Mouse (Mus musculus): ENCODE measurements around the gene Usp48. TPM values are rescaled to one million over a fixed set of nuclear protein-coding genes. Genes with fewer than 3 reads are reported as not detected.
"Not testable (repeated sequence)": the region's sequence is repeated elsewhere in the genome, so short reads cannot be mapped to it uniquely, and the experiment has no call there.

Usp48 gene
- polyA plus RNA-seq, 1 experiment from 2014 or later = 39.5 TPM

GRCm38 (mm10) chr4:137577486-137577885, 16.1 kb upstream of the Usp48 start:
- Histone ChIP-seq H3K27ac (replicated peaks in 1 of 2; ENCODE audit: control insufficient read depth in 1 of 2, insufficient read depth in 1 of 2, low read depth in 2 of 2, low read length in 2 of 2) (no peak overlapping the region), H3K9me3 (ENCODE audit: control insufficient read depth, low read length) (no peaks in the 10 kb centered on the region), H3K36me3 (ENCODE audit: control insufficient read depth, insufficient read depth, low read length) (peaks cover 8% of the 10 kb centered on the region), H3K27me3 (ENCODE audit: control insufficient read depth, insufficient read depth, low read length) (peaks cover 15% of the 10 kb centered on the region), H3K4me3 (ENCODE audit: control insufficient read depth in 1 of 2, insufficient read depth in 1 of 2, low read depth in 1 of 2, low read length in 2 of 2) (no peak overlapping the region), H3K9ac (ENCODE audit: low read length) (no peak overlapping the region), H3K4me1 (ENCODE audit: control insufficient read depth in 2 of 2, insufficient read depth in 2 of 2, low read length in 2 of 2) (peaks cover 0 to 2% of the 10 kb centered on the region in 2 experiments; a peak in 2 of 4 replicates), H3K4me2 (ENCODE audit: low read length) (no peak overlapping the region)
- ATAC-seq (ENCODE audit: insufficient number of reproducible peaks, insufficient read depth, low FRiP score, low read depth) = no peak
- WGBS = 97% methylated on average over 12 of the region's 12 CpGs

GRCm38 (mm10) chr4:137578181-137578845, 15.2 kb upstream of the Usp48 start:
- Histone ChIP-seq H3K4me1 (ENCODE audit: control insufficient read depth in 2 of 2, insufficient read depth in 2 of 2, low read length in 2 of 2) (peaks cover 0 to 2% of the 10 kb centered on the region in 2 experiments; a peak in 2 of 4 replicates), H3K27me3 (ENCODE audit: control insufficient read depth, insufficient read depth, low read length) (peaks cover 15% of the 10 kb centered on the region), H3K36me3 (ENCODE audit: control insufficient read depth, insufficient read depth, low read length) (peaks cover 4% of the 10 kb centered on the region), H3K4me2 (ENCODE audit: low read length) (peak overlapping the region; percentile 61), H3K9ac (ENCODE audit: low read length) (peak overlapping the region; percentile 18; the same call in 1 of the 2 replicates), H3K4me3 (ENCODE audit: control insufficient read depth in 1 of 2, insufficient read depth in 1 of 2, low read depth in 1 of 2, low read length in 2 of 2) (peak overlapping the region; percentile 26 to 27), H3K9me3 (ENCODE audit: control insufficient read depth, low read length) (no peaks in the 10 kb centered on the region), H3K27ac (replicated peaks in 1 of 2; ENCODE audit: control insufficient read depth in 1 of 2, insufficient read depth in 1 of 2, low read depth in 2 of 2, low read length in 2 of 2) (no peak overlapping the region)
- peak; percentile 35; the same call in 1 of the 2 replicates for ATAC-seq (ENCODE audit: insufficient number of reproducible peaks, insufficient read depth, low FRiP score, low read depth)
- 3% methylated on average over 39 of the region's 39 CpGs for whole genome bisulfite sequencing

- peaks cover 0 to 2% of the 10 kb centered on the region in 2 experiments; a peak in 2 of 4 replicates for H3K4me1 ChIP-seq (ENCODE audit: control insufficient read depth in 2 of 2, insufficient read depth in 2 of 2, low read length in 2 of 2)
- H3K9ac ChIP-seq (ENCODE audit: low read length) = no peak overlapping the region
- 30% methylated on average over 4 of the region's 4 CpGs for WGBS
- H3K36me3 ChIP-seq (ENCODE audit: control insufficient read depth, insufficient read depth, low read length) = no peaks in the 10 kb centered on the region
- H3K27ac ChIP-seq (replicated peaks in 1 of 2; ENCODE audit: control insufficient read depth in 1 of 2, insufficient read depth in 1 of 2, low read depth in 2 of 2, low read length in 2 of 2) = no peak overlapping the region
- no peaks in the 10 kb centered on the region for H3K9me3 ChIP-seq (ENCODE audit: control insufficient read depth, low read length)
- peaks cover 15% of the 10 kb centered on the region for H3K27me3 ChIP-seq (ENCODE audit: control insufficient read depth, insufficient read depth, low read length)
- no peak overlapping the region for H3K4me2 ChIP-seq (ENCODE audit: low read length)
- no peak for ATAC-seq (ENCODE audit: insufficient number of reproducible peaks, insufficient read depth, low FRiP score, low read depth)
- H3K4me3 ChIP-seq (ENCODE audit: control insufficient read depth in 1 of 2, insufficient read depth in 1 of 2, low read depth in 1 of 2, low read length in 2 of 2) = no peak overlapping the region
Observed at GRCm38 (mm10) chr4:137579789-137580188, 13.8 kb upstream of the Usp48 start.

- 68% methylated on average over 2 of the region's 2 CpGs for WGBS
- Histone ChIP-seq H3K36me3 (ENCODE audit: control insufficient read depth, insufficient read depth, low read length) (no peaks in the 10 kb centered on the region), H3K27me3 (ENCODE audit: control insufficient read depth, insufficient read depth, low read length) (peaks cover 15% of the 10 kb centered on the region), H3K9me3 (ENCODE audit: control insufficient read depth, low read length) (no peaks in the 10 kb centered on the region), H3K4me1 (ENCODE audit: control insufficient read depth in 2 of 2, insufficient read depth in 2 of 2, low read length in 2 of 2) (peaks cover 0 to 2% of the 10 kb centered on the region in 2 experiments; a peak in 2 of 4 replicates), H3K4me2 (ENCODE audit: low read length) (no peak overlapping the region), H3K9ac (ENCODE audit: low read length) (no peak overlapping the region), H3K4me3 (ENCODE audit: control insufficient read depth in 1 of 2, insufficient read depth in 1 of 2, low read depth in 1 of 2, low read length in 2 of 2) (no peak overlapping the region), H3K27ac (replicated peaks in 1 of 2; ENCODE audit: control insufficient read depth in 1 of 2, insufficient read depth in 1 of 2, low read depth in 2 of 2, low read length in 2 of 2) (no peak overlapping the region)
- ATAC-seq (ENCODE audit: insufficient number of reproducible peaks, insufficient read depth, low FRiP score, low read depth) = no peak
Observed at GRCm38 (mm10) chr4:137580299-137580698, 13.3 kb upstream of the Usp48 start.

GRCm38 (mm10) chr4:137581815-137582214, 11.7 kb upstream of the Usp48 start:
- Histone ChIP-seq H3K9ac (ENCODE audit: low read length) (no peak overlapping the region), H3K4me1 (ENCODE audit: control insufficient read depth in 2 of 2, insufficient read depth in 2 of 2, low read length in 2 of 2) (peaks cover 0 to 2% of the 10 kb centered on the region in 2 experiments; a peak in 2 of 4 replicates), H3K36me3 (ENCODE audit: control insufficient read depth, insufficient read depth, low read length) (no peaks in the 10 kb centered on the region), H3K27ac (replicated peaks in 1 of 2; ENCODE audit: control insufficient read depth in 1 of 2, insufficient read depth in 1 of 2, low read depth in 2 of 2, low read length in 2 of 2) (no peak overlapping the region), H3K9me3 (ENCODE audit: control insufficient read depth, low read length) (no peaks in the 10 kb centered on the region), H3K4me3 (ENCODE audit: control insufficient read depth in 1 of 2, insufficient read depth in 1 of 2, low read depth in 1 of 2, low read length in 2 of 2) (no peak overlapping the region), H3K27me3 (ENCODE audit: control insufficient read depth, insufficient read depth, low read length) (peaks cover 15% of the 10 kb centered on the region), H3K4me2 (ENCODE audit: low read length) (no peak overlapping the region)
- no peak for ATAC-seq (ENCODE audit: insufficient number of reproducible peaks, insufficient read depth, low FRiP score, low read depth)
- 45% methylated on average over 3 of the region's 3 CpGs for WGBS

GRCm38 (mm10) chr4:137589095-137589494, 4.5 kb upstream of the Usp48 start:
- H3K4me2 ChIP-seq (ENCODE audit: low read length); H3K27me3 ChIP-seq (ENCODE audit: control insufficient read depth, insufficient read depth, low read length); H3K36me3 ChIP-seq (ENCODE audit: control insufficient read depth, insufficient read depth, low read length); ATAC-seq (ENCODE audit: insufficient number of reproducible peaks, insufficient read depth, low FRiP score, low read depth); H3K27ac ChIP-seq (replicated peaks in 1 of 2; ENCODE audit: control insufficient read depth in 1 of 2, insufficient read depth in 1 of 2, low read depth in 2 of 2, low read length in 2 of 2); H3K4me3 ChIP-seq (ENCODE audit: control insufficient read depth in 1 of 2, insufficient read depth in 1 of 2, low read depth in 1 of 2, low read length in 2 of 2); H3K9ac ChIP-seq (ENCODE audit: low read length); H3K9me3 ChIP-seq (ENCODE audit: control insufficient read depth, low read length); H3K4me1 ChIP-seq (ENCODE audit: control insufficient read depth in 2 of 2, insufficient read depth in 2 of 2, low read length in 2 of 2): not testable (repeated sequence)
- 66% methylated on average over 2 of the region's 3 CpGs for WGBS

GRCm38 (mm10) chr4:137589586-137589985, 4.0 kb upstream of the Usp48 start:
- H3K27me3 ChIP-seq (ENCODE audit: control insufficient read depth, insufficient read depth, low read length) = no peaks in the 10 kb centered on the region
- no peak overlapping the region for H3K4me3 ChIP-seq (ENCODE audit: control insufficient read depth in 1 of 2, insufficient read depth in 1 of 2, low read depth in 1 of 2, low read length in 2 of 2)
- H3K27ac ChIP-seq (replicated peaks in 1 of 2; ENCODE audit: control insufficient read depth in 1 of 2, insufficient read depth in 1 of 2, low read depth in 2 of 2, low read length in 2 of 2) = no peak overlapping the region
- H3K9me3 ChIP-seq (ENCODE audit: control insufficient read depth, low read length) = no peaks in the 10 kb centered on the region
- H3K4me1 ChIP-seq (ENCODE audit: control insufficient read depth in 2 of 2, insufficient read depth in 2 of 2, low read length in 2 of 2) = no peaks in the 10 kb centered on the region
- no peaks in the 10 kb centered on the region for H3K36me3 ChIP-seq (ENCODE audit: control insufficient read depth, insufficient read depth, low read length)
- no peak overlapping the region for H3K9ac ChIP-seq (ENCODE audit: low read length)
- no peak overlapping the region for H3K4me2 ChIP-seq (ENCODE audit: low read length)
- ATAC-seq (ENCODE audit: insufficient number of reproducible peaks, insufficient read depth, low FRiP score, low read depth) = no peak
- WGBS = 82% methylated on average over 3 of the region's 3 CpGs

- no peak overlapping the region for H3K9ac ChIP-seq (ENCODE audit: low read length)
- WGBS = 78% methylated on average over 4 of the region's 4 CpGs
- no peaks in the 10 kb centered on the region for H3K9me3 ChIP-seq (ENCODE audit: control insufficient read depth, low read length)
- H3K27me3 ChIP-seq (ENCODE audit: control insufficient read depth, insufficient read depth, low read length) = no peaks in the 10 kb centered on the region
- no peak overlapping the region for H3K4me3 ChIP-seq (ENCODE audit: control insufficient read depth in 1 of 2, insufficient read depth in 1 of 2, low read depth in 1 of 2, low read length in 2 of 2)
- no peak overlapping the region for H3K27ac ChIP-seq (replicated peaks in 1 of 2; ENCODE audit: control insufficient read depth in 1 of 2, insufficient read depth in 1 of 2, low read depth in 2 of 2, low read length in 2 of 2)
- H3K36me3 ChIP-seq (ENCODE audit: control insufficient read depth, insufficient read depth, low read length) = no peaks in the 10 kb centered on the region
- no peak overlapping the region for H3K4me2 ChIP-seq (ENCODE audit: low read length)
- peaks cover 5 to 12% of the 10 kb centered on the region in 2 experiments; a peak in 3 of 4 replicates for H3K4me1 ChIP-seq (ENCODE audit: control insufficient read depth in 2 of 2, insufficient read depth in 2 of 2, low read length in 2 of 2)
- no peak for ATAC-seq (ENCODE audit: insufficient number of reproducible peaks, insufficient read depth, low FRiP score, low read depth)
Observed at GRCm38 (mm10) chr4:137590961-137591360, 2.6 kb upstream of the Usp48 start.
